Mouse (Mus musculus) skeletal muscle tissue, adult 2 months (tissue): ENCODE data around the gene Tmem213.
A peak's percentile ranks its signal among the peaks of the same experiment; 100 is the strongest.

ENCODE experiments used
- DNase-seq: peaks from one replicate; pipeline ENCODE4 v3.0.0-alpha.2; 2012; ENCODE audit warnings: low read depth, low spot score

The Tmem213 gene

GRCm38 (mm10) chr6:38152305-38152704 is 43.2 kb downstream of the Tmem213 start:
- DNase-seq, result no peak

DNA sequence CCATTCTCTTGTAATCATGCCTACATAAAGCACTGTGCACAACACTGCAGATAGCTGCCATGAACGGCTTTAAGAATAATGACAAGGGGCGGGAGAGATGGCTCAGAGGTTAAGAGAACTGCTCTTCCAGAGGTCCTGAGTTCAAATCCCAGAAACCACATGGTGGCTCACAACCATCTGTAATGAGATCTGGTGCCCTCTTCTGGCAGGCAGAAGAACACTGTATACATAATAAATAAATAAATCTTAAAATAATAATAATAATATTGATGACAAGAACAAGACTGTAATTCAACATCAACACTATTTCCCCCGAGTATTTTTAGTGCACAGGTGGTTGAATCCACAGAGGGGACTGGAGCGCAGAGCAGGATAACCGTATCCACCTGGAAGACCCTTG is 47.1 kb downstream of the Tmem213 start:
- DNase-seq, result no peak

- no peak for DNase-seq
Observed at GRCm38 (mm10) chr6:38157925-38158324, 48.9 kb downstream of the Tmem213 start.

DNA sequence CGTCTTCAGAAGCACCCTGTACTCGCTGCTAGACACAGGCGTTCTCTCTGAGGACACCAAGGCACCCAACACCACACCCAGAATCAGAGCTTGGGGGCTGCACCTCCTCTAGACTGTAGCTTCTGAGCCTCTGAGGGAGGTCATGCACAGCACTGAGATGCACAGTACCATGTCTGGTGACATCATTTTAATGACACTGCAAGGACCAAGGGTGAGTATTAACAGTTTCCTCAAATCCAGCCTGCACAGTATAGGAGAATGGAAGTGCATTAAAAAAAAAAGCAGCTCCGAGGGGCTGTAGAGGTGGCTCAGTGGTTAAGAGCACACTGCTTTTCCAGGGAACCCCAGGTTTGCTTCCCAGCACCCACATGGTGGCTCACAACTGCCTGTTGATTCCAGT is 50.5 kb downstream of the Tmem213 start:
- no peak for DNase-seq

DNA sequence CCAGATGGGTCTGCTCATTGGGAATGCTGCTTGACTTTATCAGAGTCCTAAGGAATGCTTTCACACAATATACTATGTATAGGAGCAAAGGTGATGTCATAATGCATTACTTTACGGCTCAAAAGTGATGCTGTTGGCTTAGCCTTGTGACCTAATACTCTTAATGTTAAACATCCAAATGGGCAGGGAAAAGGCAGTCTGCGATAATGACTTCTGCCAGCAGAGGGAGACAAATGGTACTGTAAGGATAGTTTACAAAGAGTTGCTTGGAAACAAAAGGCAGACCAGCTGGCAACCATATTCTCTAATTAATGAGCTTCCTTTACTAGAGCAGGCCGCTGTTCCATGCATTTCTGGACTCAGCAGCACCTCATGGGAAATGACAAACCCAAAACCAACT is 51.0 kb downstream of the Tmem213 start:
- DNase-seq, result peak; percentile 50

- DNase-seq, result no peak
Observed at GRCm38 (mm10) chr6:38160556-38160955, 51.5 kb downstream of the Tmem213 start.

DNA sequence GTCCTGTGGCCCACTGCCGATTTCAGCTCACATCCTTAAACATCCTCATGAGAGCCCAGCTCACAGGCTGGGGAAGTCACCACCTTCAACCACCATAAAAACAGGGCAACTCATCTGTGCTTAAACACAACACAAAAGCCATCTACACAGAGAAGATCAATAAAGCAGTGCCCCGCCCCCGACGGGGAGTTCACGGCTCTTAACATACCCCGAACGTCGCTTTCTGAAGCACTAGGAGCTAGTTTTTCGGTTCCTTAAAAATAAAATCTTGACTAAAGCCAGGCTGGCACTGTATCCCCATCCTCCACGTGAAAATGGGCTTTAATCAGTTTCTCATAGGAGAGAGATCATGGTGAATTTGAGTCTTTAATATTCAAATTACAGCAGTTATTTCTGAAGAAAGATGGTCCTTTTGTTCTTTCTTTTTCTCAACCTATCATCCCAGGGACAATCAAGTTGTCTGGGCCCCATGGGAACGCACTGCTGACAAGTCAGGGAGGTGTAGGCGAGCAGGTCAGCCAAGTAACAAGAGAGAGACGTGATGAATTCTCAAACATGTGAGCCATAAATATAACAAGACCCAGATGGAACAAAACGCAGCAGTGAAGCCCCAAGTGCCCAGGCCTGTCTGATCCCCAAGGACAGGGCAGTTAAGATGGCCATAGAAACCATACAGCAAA is 53.9 kb downstream of the Tmem213 start:
- DNase-seq, result no peak

DNA sequence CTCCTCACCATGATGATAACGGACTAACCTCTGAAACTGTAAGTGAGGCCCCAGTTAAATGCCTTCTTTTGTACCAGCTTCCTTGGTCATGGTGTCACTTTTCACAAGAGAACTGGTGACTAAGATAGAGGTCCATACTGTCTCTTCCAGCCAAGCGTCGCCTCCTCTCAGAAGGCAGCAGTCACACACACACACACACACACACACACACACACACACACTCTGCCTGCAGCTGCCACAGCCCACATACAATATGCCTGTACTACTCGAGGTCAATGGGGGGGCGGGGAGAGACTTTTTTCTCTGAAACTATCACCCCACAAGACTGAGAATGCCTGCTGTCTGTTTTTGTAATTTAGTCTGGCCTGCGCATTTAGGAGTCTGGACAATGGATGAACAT is 55.6 kb downstream of the Tmem213 start:
- no peak for DNase-seq

GRCm38 (mm10) chr6:38165385-38165784 is 56.3 kb downstream of the Tmem213 start:
- no peak for DNase-seq
